Mouse (Mus musculus): Measurements from ENCODE around the gene Akap6. TPM values are rescaled to one million over a fixed set of nuclear protein-coding genes. Genes with fewer than 3 reads are reported as not detected.

The Akap6 gene
- polyA plus RNA-seq, 2 experiments, result under 0.01 to 0.01 TPM

DNA sequence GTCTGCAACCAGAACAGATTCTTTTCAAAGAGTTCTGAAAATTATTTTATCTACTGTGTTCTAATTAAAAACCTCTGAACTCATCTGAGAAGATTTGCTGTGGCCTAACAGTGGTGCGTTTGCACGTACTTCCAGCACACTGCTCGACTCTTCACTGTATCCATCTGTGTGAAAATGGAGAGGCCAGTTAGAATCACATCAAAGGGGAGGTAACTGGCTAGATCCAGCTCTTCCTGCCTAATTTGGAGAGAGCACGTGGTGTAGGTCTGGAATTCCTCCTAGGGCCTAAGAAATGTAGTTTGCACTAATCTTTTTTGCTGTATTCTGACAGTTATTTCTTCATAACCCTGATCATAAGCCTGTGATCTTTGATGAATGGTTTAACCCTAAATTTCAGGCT, 446.3 kb downstream of the Akap6 start:
- Histone ChIP-seq H3K4me2 (ENCODE audit: low read depth) (no peak overlapping the region), H3K36me3 (replicated peaks; ENCODE audit: control insufficient read depth, insufficient read depth, low read depth) (no peaks in the 10 kb centered on the region), H3K4me1 (replicated peaks; ENCODE audit: control insufficient read depth in 2 of 2, insufficient read depth in 2 of 2, low read length in 1 of 2) (no peaks in the 10 kb centered on the region), H3K9ac (replicated peaks) (no peak overlapping the region), H3K27ac (no peak overlapping the region), H3K9me3 (ENCODE audit: control insufficient read depth, low read length) (no peaks in the 10 kb centered on the region), H3K4me3 (ENCODE audit: insufficient read depth in 1 of 2, low read depth in 2 of 2, low read length in 2 of 2) (no peak overlapping the region), H3K27me3 (ENCODE audit: control insufficient read depth, insufficient read depth, low read length) (no peaks in the 10 kb centered on the region)
- WGBS (ENCODE audit: insufficient replicate concordance), result 60% methylated on average over 4 of the region's 4 CpGs
- TF ChIP-seq CTCF (IDR thresholded peaks at IDR 0.05; ENCODE audit: low read depth) (no peak), EP300 (IDR thresholded peaks at IDR 0.05; ENCODE audit: low read depth) (no peak)
- DNase-seq (ENCODE audit: low read depth in 3 of 3, low spot score in 3 of 3) (no peak), ATAC-seq (ENCODE audit: insufficient read depth) (no peak)

DNA sequence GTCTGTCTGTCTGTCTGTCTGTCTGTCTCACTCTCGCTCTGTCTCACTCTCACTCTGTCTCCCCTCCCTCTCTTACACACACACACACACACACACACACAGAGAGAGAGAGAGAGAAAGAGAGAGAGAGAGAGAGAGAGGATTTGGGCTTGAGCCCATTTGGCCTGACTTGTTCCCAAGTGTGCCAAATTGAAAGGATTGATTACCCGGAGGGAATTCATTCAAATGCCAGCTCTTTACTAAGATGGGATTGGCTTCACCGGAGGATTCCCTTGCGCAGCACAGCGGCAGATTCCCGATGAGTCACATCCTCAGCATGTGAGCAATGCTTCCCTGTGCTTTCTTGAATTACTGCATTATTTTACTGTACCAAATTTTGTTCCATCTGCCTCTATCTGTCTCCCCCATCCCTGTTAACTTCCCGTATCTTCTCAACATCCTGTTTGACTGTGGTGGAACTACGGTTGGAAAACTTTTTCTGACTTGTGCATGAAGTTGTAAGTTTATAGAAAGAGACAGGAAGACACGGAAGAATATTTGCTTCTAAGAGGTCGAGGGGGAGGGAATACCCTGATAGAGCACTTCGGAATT, 447.4 kb downstream of the Akap6 start:
- 49% methylated on average over 11 of the region's 11 CpGs for WGBS (ENCODE audit: insufficient replicate concordance)
- Histone ChIP-seq H3K9ac (replicated peaks) (no peak overlapping the region), H3K4me1 (replicated peaks; ENCODE audit: control insufficient read depth in 2 of 2, insufficient read depth in 2 of 2, low read length in 1 of 2) (no peaks in the 10 kb centered on the region), H3K9me3 (ENCODE audit: control insufficient read depth, low read length) (no peaks in the 10 kb centered on the region), H3K27me3 (ENCODE audit: control insufficient read depth, insufficient read depth, low read length) (no peaks in the 10 kb centered on the region), H3K36me3 (replicated peaks; ENCODE audit: control insufficient read depth, insufficient read depth, low read depth) (no peaks in the 10 kb centered on the region), H3K4me2 (ENCODE audit: low read depth) (no peak overlapping the region), H3K27ac (no peak overlapping the region), H3K4me3 (ENCODE audit: insufficient read depth in 1 of 2, low read depth in 2 of 2, low read length in 2 of 2) (no peak overlapping the region)
- DNase-seq (ENCODE audit: low read depth in 3 of 3, low spot score in 3 of 3) (no peak), ATAC-seq (ENCODE audit: insufficient read depth) (no peak)
- TF ChIP-seq CTCF (IDR thresholded peaks at IDR 0.05; ENCODE audit: low read depth) (no peak), EP300 (IDR thresholded peaks at IDR 0.05; ENCODE audit: low read depth) (no peak)

GRCm38 (mm10) chr12:53147696-53148095, 448.5 kb downstream of the Akap6 start:
- H3K27me3 ChIP-seq (ENCODE audit: control insufficient read depth, insufficient read depth, low read length), result no peaks in the 10 kb centered on the region
- H3K36me3 ChIP-seq (replicated peaks; ENCODE audit: control insufficient read depth, insufficient read depth, low read depth), result no peaks in the 10 kb centered on the region
- no peaks in the 10 kb centered on the region for H3K9me3 ChIP-seq (ENCODE audit: control insufficient read depth, low read length)
- no peak for DNase-seq (ENCODE audit: low read depth in 3 of 3, low spot score in 3 of 3)
- H3K9ac ChIP-seq (replicated peaks), result no peak overlapping the region
- H3K4me3 ChIP-seq (ENCODE audit: insufficient read depth in 1 of 2, low read depth in 2 of 2, low read length in 2 of 2), result no peak overlapping the region
- TF ChIP-seq CTCF (IDR thresholded peaks at IDR 0.05; ENCODE audit: low read depth) (no peak), EP300 (IDR thresholded peaks at IDR 0.05; ENCODE audit: low read depth) (no peak)
- ATAC-seq (ENCODE audit: insufficient read depth), result 0 out of 2 replicates have a peak, but pooled peaks have one; percentile 33
- no peak overlapping the region for H3K4me2 ChIP-seq (ENCODE audit: low read depth)
- H3K27ac ChIP-seq, result no peak overlapping the region
- H3K4me1 ChIP-seq (replicated peaks; ENCODE audit: control insufficient read depth in 2 of 2, insufficient read depth in 2 of 2, low read length in 1 of 2), result no peaks in the 10 kb centered on the region
- 18% methylated on average over 11 of the region's 11 CpGs for WGBS (ENCODE audit: insufficient replicate concordance)

GRCm38 (mm10) chr12:53168189-53169003, 469.2 kb downstream of the Akap6 start:
- no peak overlapping the region for H3K9ac ChIP-seq (replicated peaks)
- H3K9me3 ChIP-seq (ENCODE audit: control insufficient read depth, low read length), result no peaks in the 10 kb centered on the region
- no peak overlapping the region for H3K27ac ChIP-seq
- H3K27me3 ChIP-seq (ENCODE audit: control insufficient read depth, insufficient read depth, low read length), result no peaks in the 10 kb centered on the region
- TF ChIP-seq CTCF (IDR thresholded peaks at IDR 0.05; ENCODE audit: low read depth) (no peak), EP300 (IDR thresholded peaks at IDR 0.05; ENCODE audit: low read depth) (no peak)
- H3K4me3 ChIP-seq (ENCODE audit: insufficient read depth in 1 of 2, low read depth in 2 of 2, low read length in 2 of 2), result no peak overlapping the region
- H3K36me3 ChIP-seq (replicated peaks; ENCODE audit: control insufficient read depth, insufficient read depth, low read depth), result no peaks in the 10 kb centered on the region
- DNase-seq (ENCODE audit: low read depth in 3 of 3, low spot score in 3 of 3) (no peak), ATAC-seq (ENCODE audit: insufficient read depth) (no peak)
- H3K4me1 ChIP-seq (replicated peaks; ENCODE audit: control insufficient read depth in 2 of 2, insufficient read depth in 2 of 2, low read length in 1 of 2), result no peaks in the 10 kb centered on the region
- 58% methylated on average over 8 of the region's 8 CpGs for WGBS (ENCODE audit: insufficient replicate concordance)
- no peak overlapping the region for H3K4me2 ChIP-seq (ENCODE audit: low read depth)

DNA sequence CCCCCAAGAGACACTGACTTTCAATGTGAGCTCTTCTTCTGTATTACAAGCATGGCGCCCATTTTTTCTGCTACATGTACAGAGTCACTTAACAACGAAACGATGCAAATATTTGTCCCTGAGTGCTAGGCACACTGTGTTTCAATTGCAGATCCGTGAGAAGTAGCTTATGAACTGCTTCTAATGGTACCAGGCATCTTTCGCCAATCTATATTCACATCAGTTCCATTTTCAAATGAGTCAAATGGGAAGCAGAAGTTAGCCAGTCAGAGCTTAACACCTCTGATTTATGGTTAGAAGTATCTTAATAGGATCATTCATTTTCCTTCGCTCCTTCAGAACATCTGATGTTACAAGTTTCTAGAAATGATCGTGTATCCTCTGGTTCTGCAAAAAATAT, 492.3 kb downstream of the Akap6 start:
- 65% methylated on average over 7 of the region's 7 CpGs for WGBS (ENCODE audit: insufficient replicate concordance)
- no peaks in the 10 kb centered on the region for H3K36me3 ChIP-seq (replicated peaks; ENCODE audit: control insufficient read depth, insufficient read depth, low read depth)
- no peaks in the 10 kb centered on the region for H3K27me3 ChIP-seq (ENCODE audit: control insufficient read depth, insufficient read depth, low read length)
- ATAC-seq (ENCODE audit: insufficient read depth) (no peak), DNase-seq (ENCODE audit: low read depth in 3 of 3, low spot score in 3 of 3) (no peak)
- H3K4me2 ChIP-seq (ENCODE audit: low read depth), result no peak overlapping the region
- H3K9me3 ChIP-seq (ENCODE audit: control insufficient read depth, low read length), result no peaks in the 10 kb centered on the region
- TF ChIP-seq EP300 (IDR thresholded peaks at IDR 0.05; ENCODE audit: low read depth) (no peak), CTCF (IDR thresholded peaks at IDR 0.05; ENCODE audit: low read depth) (no peak)
- no peak overlapping the region for H3K9ac ChIP-seq (replicated peaks)
- H3K27ac ChIP-seq, result no peak overlapping the region
- H3K4me1 ChIP-seq (replicated peaks; ENCODE audit: control insufficient read depth in 2 of 2, insufficient read depth in 2 of 2, low read length in 1 of 2), result no peaks in the 10 kb centered on the region
- H3K4me3 ChIP-seq (ENCODE audit: insufficient read depth in 1 of 2, low read depth in 2 of 2, low read length in 2 of 2), result no peak overlapping the region
